Mouse (Mus musculus) intestine, embryonic 15.5 days (tissue): Measurements from ENCODE around the gene Cnnm2. TPM values are rescaled to one million over a fixed set of nuclear protein-coding genes. Genes with fewer than 3 reads are reported as not detected.

Experiments used
- ATAC-seq: fragments of 200-750 bp; cut with Nextera tagmentation; 2 replicates; pipeline ENCODE4 v1.8.0; 2017; ENCODE audit warnings: moderate TSS enrichment, moderate library complexity
- H3K27ac ChIP-seq: fragments of 300-500 bp; sonication (generic); 2 replicates; pipeline ENCODE4 v1.5.1; 2015; ENCODE audit warnings: mild to moderate bottlenecking, inconsistent platforms
- H3K27me3 ChIP-seq: fragments of 300-500 bp; sonication (generic); replicated peaks from 2 replicates; pipeline ENCODE4 v1.6.1; 2015; ENCODE audit warnings: inconsistent platforms
- H3K36me3 ChIP-seq: fragments of 300-500 bp; sonication (generic); 2 replicates; pipeline ENCODE4 v1.6.1; 2015; ENCODE audit warnings: inconsistent platforms
- H3K4me1 ChIP-seq: fragments of 300-500 bp; sonication (generic); replicated peaks from 2 replicates; pipeline ENCODE4 v1.6.1; 2015; ENCODE audit warnings: inconsistent platforms
- H3K4me2 ChIP-seq: fragments of 300-500 bp; sonication (generic); replicated peaks from 2 replicates; pipeline ENCODE4 v1.6.1; 2015; ENCODE audit warnings: mild to moderate bottlenecking, inconsistent platforms
- H3K4me3 ChIP-seq: fragments of 300-500 bp; sonication (generic); replicated peaks from 2 replicates; pipeline ENCODE4 v1.5.1; 2015; ENCODE audit warnings: inconsistent platforms
- H3K9ac ChIP-seq: fragments of 300-500 bp; sonication (generic); 2 replicates; pipeline ENCODE4 v1.6.1; 2015; ENCODE audit warnings: inconsistent platforms
- H3K9me3 ChIP-seq: fragments of 300-500 bp; sonication (generic); 2 replicates; pipeline ENCODE4 v1.6.1; 2016; ENCODE audit warnings: inconsistent platforms
- WGBS: fragments of 180-500 bp; shearing (Covaris S2); methylation state at CpG from one replicate; pipeline ENCODE4 v1.1.7; 2015; 5-methylcytosine and 5-hydroxymethylcytosine counted together
- polyA plus RNA-seq: library from polyadenylated mRNA; unstranded; fragments of >200 nt; fragmentation: Nextera tagmentation; extraction: Ambion mirVana; gene quantifications from 2 replicates; pipeline ENCODE4 v1.2.1, GENCODE M21; 2015

Gene Cnnm2
- polyA plus RNA-seq, 1 experiment from 2014 or later, result 2.9 TPM

DNA sequence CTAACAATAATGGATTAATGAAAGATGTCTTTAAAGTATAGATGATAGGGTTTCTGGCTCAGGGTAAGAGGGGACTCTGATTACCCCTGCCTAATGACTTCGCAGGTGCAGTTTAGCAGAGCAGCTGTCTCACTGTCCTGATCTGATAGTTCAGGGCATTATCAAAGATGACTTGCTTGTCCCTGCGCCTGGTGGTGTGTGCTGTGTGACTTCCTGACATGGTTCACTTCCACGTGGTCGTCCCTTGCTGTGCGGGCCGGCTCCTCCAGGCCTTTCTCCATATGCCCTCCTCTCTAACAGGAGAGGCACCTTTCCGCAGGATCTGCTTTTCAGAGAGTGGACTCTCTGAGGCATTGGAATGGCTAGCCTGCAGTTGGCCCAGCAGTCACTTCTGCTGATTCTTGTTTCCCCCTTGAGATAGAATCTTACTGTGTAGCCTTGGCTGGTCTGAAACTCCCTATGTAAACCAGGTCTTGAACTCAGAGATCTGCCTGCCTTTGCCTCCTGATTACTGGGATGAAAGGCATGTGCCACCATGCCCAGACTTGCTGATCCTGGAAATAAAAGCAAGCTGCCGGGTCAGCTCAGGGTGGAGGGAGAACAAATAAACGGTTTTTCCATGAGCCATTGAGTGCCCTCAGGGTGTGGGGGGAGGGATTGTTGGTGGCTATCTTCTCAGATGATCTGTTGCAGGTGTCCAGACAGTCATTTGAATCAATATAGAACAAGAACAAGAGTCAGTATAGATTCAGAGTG is 44.7 kb downstream of the Cnnm2 start:
- Histone ChIP-seq H3K4me2 (no peak overlapping the region), H3K9ac (no peak overlapping the region)
- ATAC-seq, result no peak

DNA sequence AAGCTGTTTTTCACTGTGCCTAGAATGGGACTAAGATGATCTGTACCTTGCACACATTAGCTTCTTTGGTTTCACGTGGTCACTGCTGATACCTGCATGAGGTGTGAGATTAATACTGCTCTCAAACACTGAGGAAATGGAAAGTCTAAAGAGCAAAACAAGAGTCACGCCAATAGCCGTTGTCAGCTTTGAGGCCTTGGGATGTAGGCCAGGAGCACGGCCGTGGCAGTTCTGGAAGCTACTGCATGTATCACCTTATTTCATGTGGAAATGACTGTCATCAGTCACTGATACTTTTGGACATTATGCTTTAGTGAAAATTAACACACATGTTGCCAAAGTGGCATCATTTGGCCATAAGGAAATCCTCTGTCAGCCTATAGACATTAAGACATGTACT is 46.9 kb downstream of the Cnnm2 start:
- no peak overlapping the region for H3K4me2 ChIP-seq
- H3K4me3 ChIP-seq, result no peak overlapping the region
- no peaks in the 10 kb centered on the region for H3K9me3 ChIP-seq
- no peaks in the 10 kb centered on the region for H3K27me3 ChIP-seq
- H3K9ac ChIP-seq, result no peak overlapping the region
- WGBS, result 95% methylated on average over 5 of the region's 5 CpGs
- no peak for ATAC-seq
- H3K27ac ChIP-seq, result no peak overlapping the region
- no peaks in the 10 kb centered on the region for H3K36me3 ChIP-seq
- H3K4me1 ChIP-seq, result 0 out of 2 replicates have a peak, but pooled peaks cover 3% of the 10 kb centered on the region

More for the DNA sequence above, 44.7 kb downstream of the Cnnm2 start:
- Histone ChIP-seq H3K27ac (no peak overlapping the region), H3K4me3 (no peak overlapping the region), H3K27me3 (no peaks in the 10 kb centered on the region), H3K9me3 (no peaks in the 10 kb centered on the region), H3K36me3 (no peaks in the 10 kb centered on the region), H3K4me1 (0 out of 2 replicates have a peak, but pooled peaks cover 3% of the 10 kb centered on the region)
- 70% methylated on average over 9 of the region's 9 CpGs for WGBS

DNA sequence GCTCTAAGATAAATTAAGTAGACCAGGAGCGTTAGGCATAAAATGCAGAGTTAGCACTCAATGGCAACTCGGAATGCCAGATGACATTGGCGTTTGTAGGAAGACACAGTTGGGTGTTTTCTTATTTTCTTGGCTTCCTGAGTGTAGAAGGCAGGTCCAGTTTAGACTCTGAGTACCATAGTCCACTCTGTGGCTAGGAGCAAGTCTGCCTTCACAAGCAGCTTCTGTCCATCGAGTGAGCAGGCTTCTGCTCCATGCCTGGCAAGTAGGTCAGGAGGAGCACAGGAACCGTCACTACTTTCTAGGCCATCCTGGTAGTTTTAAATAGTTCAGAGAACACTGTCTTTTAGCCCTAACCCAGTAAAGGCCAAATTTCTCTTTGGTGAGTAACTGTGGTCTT is 47.6 kb downstream of the Cnnm2 start:
- Histone ChIP-seq H3K27me3 (no peaks in the 10 kb centered on the region), H3K4me3 (no peak overlapping the region), H3K27ac (no peak overlapping the region), H3K36me3 (no peaks in the 10 kb centered on the region), H3K4me1 (0 out of 2 replicates have a peak, but pooled peaks cover 3% of the 10 kb centered on the region), H3K9ac (no peak overlapping the region), H3K4me2 (no peak overlapping the region), H3K9me3 (no peaks in the 10 kb centered on the region)
- WGBS, result 89% methylated on average over 5 of the region's 5 CpGs
- ATAC-seq, result no peak

DNA sequence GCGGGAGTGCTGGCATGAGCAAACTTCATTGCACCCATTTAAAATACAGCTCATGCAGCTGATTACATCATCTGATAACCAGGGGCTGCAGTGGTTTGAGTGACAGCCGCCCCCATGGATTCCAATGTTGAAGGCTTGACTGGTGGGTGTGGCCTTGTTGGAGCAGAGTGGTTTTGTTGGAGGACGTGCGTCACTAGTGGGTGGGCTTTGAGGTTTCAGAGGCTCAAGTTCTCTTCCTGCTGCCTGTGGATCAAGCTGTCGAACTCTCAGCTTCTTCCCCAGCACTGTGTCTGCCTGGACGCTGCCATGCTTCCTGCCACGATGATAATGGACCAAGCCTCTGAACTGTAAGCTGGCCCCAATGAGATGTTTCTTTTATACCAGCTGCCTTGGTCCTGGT is 57.9 kb downstream of the Cnnm2 start:
- Histone ChIP-seq H3K9me3 (no peaks in the 10 kb centered on the region), H3K9ac (no peak overlapping the region), H3K4me1 (no peaks in the 10 kb centered on the region), H3K27me3 (no peaks in the 10 kb centered on the region), H3K4me3 (no peak overlapping the region), H3K27ac (no peak overlapping the region), H3K4me2 (no peak overlapping the region), H3K36me3 (no peaks in the 10 kb centered on the region)
- ATAC-seq, result no peak
- WGBS, result 61% methylated on average over 7 of the region's 7 CpGs

DNA sequence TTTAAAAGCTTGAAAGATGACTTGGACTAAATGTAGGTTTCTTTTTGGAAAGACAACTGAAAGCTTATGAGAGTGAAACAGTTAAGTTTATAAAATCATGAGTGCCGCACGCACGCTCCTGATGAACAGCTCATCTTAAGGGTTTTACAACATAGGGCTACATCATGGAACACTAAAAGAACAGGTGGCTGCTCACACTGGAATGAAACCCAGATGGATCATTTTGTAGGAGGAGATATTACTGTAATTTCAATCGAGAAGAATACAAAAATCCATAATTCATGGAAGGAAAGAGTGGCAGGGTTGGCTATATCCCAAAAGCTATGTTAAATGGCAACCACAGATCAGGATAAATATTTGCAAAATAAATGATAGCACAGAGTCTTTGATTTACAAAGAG is 61.1 kb downstream of the Cnnm2 start:
- H3K4me1 ChIP-seq, result no peaks in the 10 kb centered on the region
- no peak overlapping the region for H3K9ac ChIP-seq
- no peaks in the 10 kb centered on the region for H3K9me3 ChIP-seq
- no peak overlapping the region for H3K4me3 ChIP-seq
- H3K27ac ChIP-seq, result no peak overlapping the region
- no peak for ATAC-seq
- no peak overlapping the region for H3K4me2 ChIP-seq
- H3K27me3 ChIP-seq, result no peaks in the 10 kb centered on the region
- WGBS, result 56% methylated on average over 4 of the region's 4 CpGs
- no peaks in the 10 kb centered on the region for H3K36me3 ChIP-seq

DNA sequence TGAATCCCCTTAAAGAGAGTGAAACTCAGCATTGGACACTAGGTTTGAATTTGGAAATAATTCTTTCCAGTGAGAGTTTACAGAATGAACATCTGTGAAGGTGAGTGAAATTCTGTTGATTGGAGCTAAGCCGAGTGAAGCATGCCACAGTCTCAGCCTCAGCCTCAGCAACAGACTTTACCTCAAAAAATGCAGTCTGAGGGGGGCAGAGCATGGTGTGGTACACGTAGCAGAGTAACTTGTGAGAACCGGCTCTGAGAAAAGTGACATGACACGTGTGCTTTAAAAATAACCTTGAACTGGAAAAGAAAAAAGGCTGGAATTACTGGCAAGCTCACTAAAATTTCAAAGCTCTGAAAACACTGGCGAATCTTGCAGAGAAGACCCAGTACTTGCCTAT is 62.4 kb downstream of the Cnnm2 start:
- no peak for ATAC-seq
- Histone ChIP-seq H3K27ac (no peak overlapping the region), H3K4me2 (no peak overlapping the region), H3K27me3 (no peaks in the 10 kb centered on the region), H3K4me3 (no peak overlapping the region), H3K36me3 (no peaks in the 10 kb centered on the region), H3K9ac (no peak overlapping the region), H3K9me3 (no peaks in the 10 kb centered on the region), H3K4me1 (no peaks in the 10 kb centered on the region)
- WGBS, result 67% methylated on average over 5 of the region's 5 CpGs

DNA sequence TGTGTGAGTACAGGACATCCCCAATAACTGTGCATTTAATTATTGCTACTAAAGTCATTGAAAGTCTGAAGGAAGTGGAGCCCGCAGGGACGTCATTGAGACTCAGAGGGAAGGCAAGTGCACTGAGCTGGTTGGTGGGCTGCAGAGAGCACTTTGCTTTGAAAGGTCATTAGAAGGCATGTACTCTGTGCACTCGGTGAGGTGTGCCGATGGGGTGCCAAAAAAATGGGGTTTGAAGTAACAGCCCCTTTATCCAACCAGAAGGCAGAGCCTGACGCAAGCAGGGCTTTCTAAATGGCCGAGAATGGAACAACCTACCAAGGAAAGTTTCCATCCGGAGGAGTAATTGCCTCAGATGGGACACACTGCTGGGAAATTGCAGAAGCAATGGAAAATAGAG is 63.5 kb downstream of the Cnnm2 start:
- Histone ChIP-seq H3K4me1 (no peaks in the 10 kb centered on the region), H3K27ac (no peak overlapping the region), H3K36me3 (no peaks in the 10 kb centered on the region), H3K4me3 (no peak overlapping the region), H3K4me2 (no peak overlapping the region), H3K9me3 (no peaks in the 10 kb centered on the region), H3K9ac (no peak overlapping the region), H3K27me3 (no peaks in the 10 kb centered on the region)
- ATAC-seq, result no peak
- 86% methylated on average over 7 of the region's 7 CpGs for WGBS

DNA sequence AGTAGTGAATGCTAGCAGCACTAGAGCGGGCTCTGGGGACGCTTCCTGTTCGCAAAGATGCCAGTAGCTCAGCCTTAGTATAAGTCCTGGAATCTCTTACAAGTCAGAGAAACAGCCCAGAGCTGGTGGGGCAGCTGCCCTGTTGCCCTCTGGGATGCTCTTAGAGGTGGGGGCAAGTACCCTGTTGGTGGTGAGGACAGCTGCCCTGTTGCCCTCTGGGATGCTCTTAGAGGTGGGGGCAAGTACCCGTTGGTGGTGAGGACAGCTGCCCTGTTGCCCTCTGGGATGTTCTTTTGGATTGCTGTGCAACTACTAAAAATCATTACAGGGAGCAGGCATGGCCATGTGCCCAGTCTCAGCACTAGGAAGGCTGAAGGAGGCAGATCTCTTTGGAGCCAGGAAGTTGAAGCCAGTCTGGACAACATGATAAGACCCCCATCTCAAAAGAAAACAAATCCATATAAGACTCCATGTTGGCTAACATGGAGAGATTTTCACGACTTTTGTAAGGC is 66.3 kb downstream of the Cnnm2 start:
- ATAC-seq, result no peak
- H3K27me3 ChIP-seq, result no peaks in the 10 kb centered on the region

DNA sequence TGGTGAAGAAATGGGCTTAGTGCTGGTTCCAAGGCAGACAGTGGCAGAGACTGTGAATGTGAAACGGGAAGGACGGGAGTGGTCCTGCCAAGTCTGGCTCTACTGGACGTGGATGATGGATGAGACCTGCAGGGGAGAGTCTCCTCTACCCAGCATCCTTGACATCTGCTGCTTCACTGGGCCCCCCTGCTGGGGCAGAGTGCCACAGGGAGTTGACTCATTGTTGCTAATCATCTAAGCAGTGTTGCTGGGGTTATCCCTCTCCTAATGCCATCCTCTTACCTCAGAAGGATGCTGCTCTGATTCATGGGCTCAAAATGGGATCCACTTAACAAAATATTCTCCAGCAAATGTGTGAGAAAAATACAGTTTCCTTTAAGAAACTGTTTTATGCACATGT is 67.6 kb downstream of the Cnnm2 start:
- H3K27ac ChIP-seq, result no peak overlapping the region
- WGBS, result 28% methylated on average over 3 of the region's 3 CpGs
- no peak overlapping the region for H3K4me3 ChIP-seq
- ATAC-seq, result no peak
- H3K27me3 ChIP-seq, result no peaks in the 10 kb centered on the region
- H3K4me2 ChIP-seq, result no peak overlapping the region
- no peak overlapping the region for H3K9ac ChIP-seq
- no peaks in the 10 kb centered on the region for H3K4me1 ChIP-seq
- no peaks in the 10 kb centered on the region for H3K36me3 ChIP-seq
- H3K9me3 ChIP-seq, result no peaks in the 10 kb centered on the region

More for the DNA sequence above, 66.3 kb downstream of the Cnnm2 start:
- no peaks in the 10 kb centered on the region for H3K9me3 ChIP-seq
- no peak overlapping the region for H3K27ac ChIP-seq
- H3K4me2 ChIP-seq, result no peak overlapping the region
- 83% methylated on average over 5 of the region's 5 CpGs for WGBS
- H3K4me1 ChIP-seq, result no peaks in the 10 kb centered on the region
- H3K9ac ChIP-seq, result no peak overlapping the region
- H3K4me3 ChIP-seq, result no peak overlapping the region
- no peaks in the 10 kb centered on the region for H3K36me3 ChIP-seq

DNA sequence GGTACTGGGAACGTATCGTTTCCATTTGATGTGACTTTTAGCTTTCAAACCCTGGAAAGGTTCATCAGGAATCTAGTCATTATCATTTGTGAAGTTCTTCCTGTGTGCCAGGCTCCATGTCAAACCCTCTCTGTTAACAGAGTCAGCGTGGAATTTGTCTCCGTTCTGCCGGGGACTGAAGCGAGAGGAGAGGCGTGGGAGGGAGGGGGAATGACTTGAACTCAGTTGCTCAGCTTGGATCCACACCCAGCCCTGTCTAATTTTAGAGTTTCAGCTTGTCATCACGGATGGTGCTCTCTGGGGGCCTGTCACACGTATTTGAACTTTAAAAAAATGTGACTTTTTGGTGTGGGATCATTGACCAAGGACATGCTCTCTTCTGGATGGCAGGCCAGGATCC is 70.0 kb downstream of the Cnnm2 start:
- no peaks in the 10 kb centered on the region for H3K27me3 ChIP-seq
- H3K27ac ChIP-seq, result no peak overlapping the region
- H3K4me3 ChIP-seq, result no peak overlapping the region
- H3K9me3 ChIP-seq, result no peaks in the 10 kb centered on the region
- H3K36me3 ChIP-seq, result no peaks in the 10 kb centered on the region
- no peak overlapping the region for H3K9ac ChIP-seq
- H3K4me2 ChIP-seq, result no peak overlapping the region
- 62% methylated on average over 9 of the region's 9 CpGs for WGBS
- H3K4me1 ChIP-seq, result no peaks in the 10 kb centered on the region
- no peak for ATAC-seq

DNA sequence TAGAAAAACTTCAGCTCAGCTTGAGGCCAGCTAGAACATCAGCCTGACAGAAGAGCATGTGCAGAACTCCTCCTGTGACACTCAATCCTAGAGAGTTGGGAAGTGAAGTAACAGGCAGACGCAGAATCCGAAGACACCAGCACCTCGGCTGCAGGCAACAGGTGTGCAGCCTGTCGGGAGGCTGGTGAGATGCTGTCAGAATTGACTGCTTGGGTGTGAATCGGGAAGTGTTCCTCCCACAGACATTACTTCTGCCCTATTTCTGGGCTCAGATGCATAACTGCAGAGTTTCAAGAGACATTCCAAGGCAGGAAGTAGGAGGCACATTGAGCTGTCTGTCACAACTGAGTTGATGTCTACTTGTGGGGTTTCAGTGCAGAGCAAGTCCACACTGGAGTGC is 72.9 kb downstream of the Cnnm2 start:
- Histone ChIP-seq H3K9me3 (no peaks in the 10 kb centered on the region), H3K4me3 (no peak overlapping the region), H3K36me3 (no peaks in the 10 kb centered on the region), H3K27me3 (no peaks in the 10 kb centered on the region), H3K9ac (no peak overlapping the region), H3K4me2 (no peak overlapping the region), H3K4me1 (no peaks in the 10 kb centered on the region), H3K27ac (no peak overlapping the region)
- no peak for ATAC-seq
- WGBS, result 81% methylated on average over 5 of the region's 5 CpGs

DNA sequence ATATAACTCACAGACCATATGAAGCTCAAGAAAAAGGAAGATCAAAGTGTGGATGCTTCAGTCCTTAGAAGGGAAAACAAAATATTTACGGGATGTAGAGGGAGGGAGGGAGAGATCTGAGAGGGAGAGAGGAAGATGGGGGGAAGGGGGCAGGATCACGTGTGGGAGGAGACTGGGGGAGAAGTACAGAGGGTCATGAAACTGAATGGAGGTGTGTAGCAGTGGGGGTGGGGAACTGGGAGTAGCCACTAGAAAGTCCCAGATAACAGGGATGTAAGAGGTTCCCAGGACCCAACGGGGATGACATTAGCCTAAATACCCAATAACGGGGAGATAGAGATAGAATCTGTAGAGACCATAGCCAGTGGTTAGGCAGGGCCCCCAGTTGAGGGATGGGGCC is 73.9 kb downstream of the Cnnm2 start:
- Histone ChIP-seq H3K4me3 (no peak overlapping the region), H3K9ac (no peak overlapping the region), H3K36me3 (no peaks in the 10 kb centered on the region), H3K4me1 (no peaks in the 10 kb centered on the region), H3K9me3 (no peaks in the 10 kb centered on the region), H3K27me3 (no peaks in the 10 kb centered on the region), H3K4me2 (no peak overlapping the region), H3K27ac (no peak overlapping the region)
- ATAC-seq, result no peak
- 83% methylated on average over 4 of the region's 4 CpGs for WGBS

DNA sequence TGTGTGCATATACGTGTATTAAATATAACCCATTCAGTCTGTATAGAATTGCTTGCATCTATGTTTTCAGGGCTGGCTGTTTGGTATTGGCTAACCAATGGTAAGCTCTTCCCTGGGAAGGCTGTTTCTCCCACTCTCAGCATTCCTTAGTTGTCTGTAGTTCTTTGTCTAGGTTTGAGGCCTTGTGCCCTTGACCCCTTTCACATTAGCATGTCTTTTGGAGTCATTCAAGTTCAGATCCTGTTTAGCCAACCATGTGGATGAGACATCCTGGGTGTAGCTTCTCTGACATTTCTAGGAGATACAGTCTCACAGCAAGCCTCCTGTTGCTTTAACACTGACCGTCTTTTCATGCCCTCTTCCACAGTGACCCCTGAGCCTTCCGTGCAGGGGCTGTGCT is 74.7 kb downstream of the Cnnm2 start:
- H3K36me3 ChIP-seq, result no peaks in the 10 kb centered on the region
- no peak overlapping the region for H3K4me2 ChIP-seq
- 84% methylated on average over 3 of the region's 3 CpGs for WGBS
- no peak overlapping the region for H3K4me3 ChIP-seq
- H3K9ac ChIP-seq, result no peak overlapping the region
- H3K4me1 ChIP-seq, result no peaks in the 10 kb centered on the region
- no peaks in the 10 kb centered on the region for H3K27me3 ChIP-seq
- H3K27ac ChIP-seq, result no peak overlapping the region
- no peak for ATAC-seq
- no peaks in the 10 kb centered on the region for H3K9me3 ChIP-seq
